Mouse (Mus musculus): Measurements from ENCODE around the gene Lrrc26.

DNA sequence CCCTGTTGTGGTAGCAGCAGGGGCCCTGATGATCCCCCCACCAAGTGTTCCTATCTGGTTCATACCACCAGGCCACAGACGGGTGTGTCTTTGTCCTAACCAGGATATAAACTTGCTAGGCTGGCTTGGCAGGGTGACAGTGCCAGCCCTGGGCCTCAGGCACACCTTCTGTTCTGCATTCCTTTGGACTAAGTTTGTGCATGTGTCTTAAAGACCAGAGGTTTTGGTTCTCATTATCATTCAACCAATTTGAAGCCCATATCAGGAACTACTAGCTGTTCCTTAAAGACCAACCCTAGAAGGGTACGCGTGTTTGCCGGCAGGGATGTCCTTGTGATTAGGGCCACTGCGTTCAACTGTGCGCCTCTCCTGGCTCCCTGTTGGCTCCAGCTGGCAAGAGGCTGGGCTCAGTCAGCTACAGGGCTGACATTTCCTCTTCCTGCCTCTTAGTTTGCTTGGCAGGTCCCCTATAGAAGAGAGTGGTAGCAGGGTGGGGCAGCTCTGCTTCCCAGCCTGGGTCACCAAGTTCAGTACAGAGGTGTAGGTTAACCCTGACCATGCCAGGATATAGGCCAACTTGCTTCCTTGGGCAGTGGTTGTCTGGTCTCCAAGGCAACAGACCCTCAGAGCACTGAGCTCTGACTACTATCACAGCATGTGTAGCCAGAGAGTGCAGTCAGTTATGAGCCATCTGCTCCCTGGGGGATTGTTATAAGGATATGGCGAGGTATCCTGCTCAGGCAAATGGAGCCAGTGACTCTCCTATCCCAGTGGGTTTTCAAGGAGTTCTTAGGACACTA, 2.7 kb upstream of the Lrrc26 start:
- TF ChIP-seq CTCF (IDR thresholded peaks at IDR 0.05; ENCODE audit: low read depth, low read length) (no peak), POLR2A (IDR thresholded peaks at IDR 0.05; ENCODE audit: extremely low read depth, insufficient read depth, low read length) (no peak)
